Mouse (Mus musculus) erythroblast, adult 5-6 weeks (primary cell): ENCODE data around the gene Lrrc8b. TPM values are rescaled to one million over a fixed set of nuclear protein-coding genes. Genes with fewer than 3 reads are reported as not detected.

Source experiments
- ATAC-seq: replicated peaks from 2 replicates; pipeline ENCODE4 v1.8.0; 2016; ENCODE audit warnings: moderate number of reproducible peaks, mild to moderate bottlenecking, moderate TSS enrichment, inconsistent platforms; ENCODE audit not compliant: poor library complexity, low FRiP score, severe bottlenecking
- total RNA-seq, 2 experiments: library from RNA; stranded (forward) in 1 of 2; stranded (reverse) in 1 of 2; fragments of 150-400 nt in 1 of 2; fragments of 200-764, 138-1000 nt in 1 of 2; gene quantifications; 2 replicates each; pipeline versions ENCODE4 v1.2.3 to v1.2.4; 2015 to 2017; ENCODE audit warnings: low replicate concordance in 2 of 2

Lrrc8b gene
- total RNA-seq, 2 experiments from 2014 or later = 1.2 to 4.0 TPM

DNA sequence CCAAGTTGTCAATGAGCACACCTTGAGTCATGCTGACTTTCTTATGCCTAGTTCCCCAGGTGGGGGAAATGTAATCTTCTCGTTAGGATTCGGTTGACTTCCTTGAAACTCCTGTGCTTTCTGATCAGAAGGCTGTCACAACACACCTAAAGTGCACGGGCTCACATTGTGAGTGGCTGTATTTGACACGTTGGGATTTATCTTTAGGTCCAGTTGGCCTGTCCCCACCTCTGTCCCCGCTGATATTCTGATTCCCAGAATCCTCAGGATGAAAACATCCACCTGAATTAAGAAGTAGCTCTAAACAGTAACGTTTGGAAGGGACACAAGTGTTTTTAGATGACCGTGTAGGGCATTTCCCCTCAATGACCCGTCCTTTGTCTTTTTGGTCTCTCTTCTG lies 1.6 kb downstream of the Lrrc8b start:
- ATAC-seq = no peak

DNA sequence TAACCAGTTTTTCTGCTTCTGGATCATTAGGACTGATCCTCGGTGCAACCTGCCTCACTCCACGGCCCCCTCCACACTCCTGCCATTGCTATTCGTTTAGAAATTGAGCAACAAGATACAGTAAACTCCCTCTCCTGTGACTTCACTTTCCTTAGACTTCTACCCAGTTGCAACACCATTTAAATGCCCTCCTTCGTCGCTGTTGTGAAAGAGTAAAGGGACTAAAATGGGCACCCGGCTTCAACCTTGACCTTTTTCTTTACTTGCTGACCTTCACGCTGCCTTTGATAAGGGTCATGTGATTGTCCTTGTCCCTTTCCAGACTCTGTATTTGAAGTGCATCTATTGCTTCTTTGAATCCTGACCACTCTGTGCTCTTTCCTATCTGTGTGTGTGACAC lies 2.8 kb downstream of the Lrrc8b start:
- no peak for ATAC-seq

DNA sequence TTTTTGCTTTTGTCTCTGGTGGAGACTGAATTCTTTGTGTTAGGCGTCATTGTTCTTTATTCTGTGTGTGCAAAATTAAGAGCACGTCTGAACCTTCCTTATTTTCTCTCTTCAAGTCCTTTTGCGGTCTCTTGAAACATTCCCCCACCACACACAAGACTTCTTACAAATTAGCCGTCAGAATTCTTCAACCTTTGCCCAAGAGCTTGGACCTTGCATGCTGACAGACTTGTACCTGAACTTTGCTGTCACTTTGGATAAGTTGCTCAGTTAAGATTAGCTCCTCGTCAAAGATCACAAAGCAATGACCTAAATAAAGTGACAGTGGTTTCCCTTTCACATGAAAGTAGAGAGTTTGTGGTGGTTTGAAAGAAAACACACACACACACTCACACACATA lies 3.3 kb downstream of the Lrrc8b start:
- no peak for ATAC-seq

DNA sequence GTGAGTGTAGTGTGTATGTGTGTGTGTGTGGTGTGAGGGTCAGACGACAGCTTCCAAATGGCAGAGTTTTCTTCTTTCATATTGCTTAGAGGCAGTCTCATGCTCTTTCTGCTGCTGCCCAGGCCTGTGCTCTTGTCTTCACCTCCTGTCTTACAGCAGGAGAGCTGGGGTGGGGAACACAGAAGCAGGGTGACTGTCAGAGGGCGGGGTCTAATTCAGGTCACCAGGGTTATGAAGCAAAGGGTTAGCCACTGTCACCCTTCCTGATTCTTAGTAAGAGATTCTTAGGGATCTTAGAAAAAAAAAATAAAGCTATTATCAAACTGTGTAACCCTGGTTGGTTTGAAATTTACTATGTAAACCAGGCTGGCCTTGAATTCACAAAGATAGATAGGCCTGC lies 10.0 kb downstream of the Lrrc8b start:
- ATAC-seq = no peak

DNA sequence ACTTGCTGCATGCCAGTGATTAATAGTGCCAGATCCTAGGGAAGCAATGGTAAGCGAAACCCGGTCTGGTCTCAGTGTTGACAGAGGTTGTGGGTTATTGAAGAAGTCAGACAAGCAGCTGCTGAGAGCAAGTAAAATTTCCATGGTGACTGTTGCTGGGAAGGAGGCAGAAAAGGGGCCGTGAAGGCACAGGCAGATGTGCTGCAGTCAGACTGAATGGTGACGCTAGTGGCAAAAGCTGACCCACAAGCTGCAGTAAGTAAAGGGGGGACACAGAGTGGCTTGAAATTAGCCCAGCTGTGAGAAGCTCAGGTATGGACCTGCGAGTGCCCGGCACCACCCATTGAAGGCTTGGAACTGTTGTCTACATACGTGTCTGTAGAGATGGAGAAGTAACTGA lies 11.8 kb downstream of the Lrrc8b start:
- ATAC-seq = no peak

DNA sequence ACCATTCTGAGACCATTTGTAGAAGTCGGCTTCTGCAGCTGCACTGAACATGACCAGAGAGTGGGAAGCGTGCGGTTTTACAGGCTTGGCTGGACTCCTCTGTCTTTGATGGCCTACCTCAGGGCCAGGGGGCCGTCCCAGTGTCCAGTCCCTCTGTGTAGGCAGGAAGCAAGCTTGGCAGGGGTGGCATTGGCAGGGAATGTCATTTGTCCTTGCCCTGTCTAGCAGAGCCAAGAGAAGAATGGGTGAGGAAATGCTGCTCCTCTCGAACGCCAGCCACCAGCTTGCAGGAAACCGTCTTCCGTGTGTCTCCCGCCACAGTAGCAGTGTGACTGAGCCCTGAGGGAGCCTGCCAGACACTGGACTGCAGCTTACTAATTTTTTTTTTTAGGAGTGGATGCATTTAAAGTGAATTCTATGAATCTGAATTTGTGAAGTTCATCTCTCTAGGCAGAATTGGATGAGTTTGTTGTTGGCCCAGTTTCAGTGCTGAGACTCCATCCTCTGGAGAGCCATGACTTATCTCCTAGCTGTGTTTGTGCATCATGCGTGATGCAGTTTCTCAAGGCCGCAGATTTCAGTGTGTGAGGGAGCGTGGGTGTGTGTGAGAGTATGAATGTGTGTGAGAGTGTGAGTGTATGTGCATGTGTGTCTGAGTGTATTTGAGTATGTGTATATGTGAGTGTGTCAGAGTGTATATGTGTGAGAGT lies 12.8 kb downstream of the Lrrc8b start:
- no peak for ATAC-seq

DNA sequence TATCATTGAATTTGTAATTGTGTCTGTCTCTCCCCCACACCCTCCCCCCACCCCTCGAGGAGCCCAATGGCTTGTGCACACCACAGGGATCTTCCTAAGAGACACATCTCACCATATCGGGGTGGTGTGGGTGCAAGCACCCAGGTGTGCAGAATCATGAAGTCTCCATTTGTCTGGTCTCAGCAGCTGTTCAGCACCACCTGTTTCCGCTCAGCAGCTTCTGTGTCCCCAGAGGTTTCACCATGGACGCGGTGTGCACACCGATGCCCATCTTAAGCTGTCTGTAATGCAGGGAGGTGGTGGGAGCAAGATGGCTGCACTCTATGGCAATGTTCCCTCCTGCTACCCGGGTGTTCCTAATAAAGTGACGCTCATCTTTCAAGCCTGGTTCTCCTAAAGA lies 14.6 kb downstream of the Lrrc8b start:
- no peak for ATAC-seq

DNA sequence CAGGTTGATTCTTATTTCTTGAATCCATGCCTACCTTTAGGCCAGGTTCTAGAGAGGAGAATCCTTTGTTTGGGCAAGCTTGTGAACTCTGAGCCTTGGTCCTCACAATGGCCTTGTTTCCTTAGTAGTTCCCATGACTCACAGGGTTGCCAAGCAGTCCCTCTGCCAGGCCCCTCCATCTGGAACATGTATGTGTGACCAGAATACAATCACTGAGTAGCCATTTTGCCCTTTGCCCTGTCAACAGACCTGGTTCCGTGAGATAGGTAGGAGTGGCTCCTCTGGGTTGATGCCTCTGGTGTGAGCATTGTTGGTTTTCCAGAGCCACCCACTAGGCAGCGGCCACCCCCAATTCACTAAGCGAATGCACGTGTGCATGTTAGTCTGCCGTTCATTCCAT lies 24.0 kb downstream of the Lrrc8b start:
- ATAC-seq = no peak

DNA sequence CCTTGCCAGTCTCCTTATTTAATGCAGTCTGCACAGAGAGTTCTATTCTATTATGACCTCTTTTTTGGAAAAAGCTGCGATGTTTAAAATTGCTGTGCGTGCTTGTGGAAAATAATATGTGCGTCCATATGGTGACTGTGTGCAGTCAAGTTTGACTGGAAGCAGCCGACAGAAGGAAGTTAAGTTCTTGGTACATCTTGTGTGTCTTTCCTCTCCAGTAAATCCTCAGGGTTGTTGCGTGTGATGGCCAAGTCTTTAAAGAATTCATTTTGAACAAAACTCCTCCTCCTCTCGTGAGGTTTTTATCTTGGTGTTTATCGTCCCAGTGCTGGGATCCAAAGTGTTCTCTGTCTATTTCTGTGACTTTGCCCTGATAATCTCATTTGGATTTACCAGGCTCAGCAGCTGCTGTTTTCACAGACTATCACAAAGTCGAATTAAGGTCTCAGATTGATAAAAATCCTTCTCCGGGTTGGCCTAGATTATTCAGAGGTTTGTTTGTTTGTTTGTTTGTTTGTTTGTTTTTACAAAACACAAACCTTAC lies 25.5 kb downstream of the Lrrc8b start:
- no peak for ATAC-seq

DNA sequence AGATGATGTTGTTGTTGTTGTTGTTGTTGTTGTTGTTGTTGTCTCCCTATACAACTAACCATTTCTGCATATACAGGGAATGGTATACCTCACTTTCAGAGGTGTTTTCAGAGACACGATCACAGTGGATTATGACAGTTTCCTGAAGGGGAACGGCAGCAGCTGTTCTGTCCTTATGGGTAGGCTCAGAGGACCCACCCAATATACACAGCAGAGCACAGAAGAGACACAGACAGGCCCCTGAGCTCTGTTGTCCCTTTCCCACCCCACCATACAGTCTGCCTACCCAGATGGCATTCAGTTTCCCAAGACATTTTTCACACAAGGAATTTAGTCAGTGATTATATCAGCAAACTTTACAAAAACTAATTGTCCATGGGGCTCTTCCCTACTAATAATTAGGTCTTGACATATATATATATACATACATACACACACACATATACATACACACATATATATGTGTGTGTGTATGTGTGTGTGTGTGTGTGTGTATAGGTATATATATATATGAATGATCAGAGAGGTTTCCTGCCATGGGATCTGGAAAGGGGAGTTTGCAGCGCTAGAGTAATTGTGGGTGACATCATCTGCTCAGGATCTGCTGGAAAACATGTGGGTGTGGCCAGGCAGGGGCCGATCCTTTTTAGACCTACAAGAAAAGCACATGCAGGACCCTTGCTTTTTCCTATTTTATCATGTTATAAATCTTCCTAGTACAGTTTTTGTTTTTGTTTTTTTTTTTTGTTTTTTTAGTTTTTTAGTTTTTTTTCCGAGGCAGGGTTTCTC lies 26.8 kb downstream of the Lrrc8b start:
- ATAC-seq = no peak

DNA sequence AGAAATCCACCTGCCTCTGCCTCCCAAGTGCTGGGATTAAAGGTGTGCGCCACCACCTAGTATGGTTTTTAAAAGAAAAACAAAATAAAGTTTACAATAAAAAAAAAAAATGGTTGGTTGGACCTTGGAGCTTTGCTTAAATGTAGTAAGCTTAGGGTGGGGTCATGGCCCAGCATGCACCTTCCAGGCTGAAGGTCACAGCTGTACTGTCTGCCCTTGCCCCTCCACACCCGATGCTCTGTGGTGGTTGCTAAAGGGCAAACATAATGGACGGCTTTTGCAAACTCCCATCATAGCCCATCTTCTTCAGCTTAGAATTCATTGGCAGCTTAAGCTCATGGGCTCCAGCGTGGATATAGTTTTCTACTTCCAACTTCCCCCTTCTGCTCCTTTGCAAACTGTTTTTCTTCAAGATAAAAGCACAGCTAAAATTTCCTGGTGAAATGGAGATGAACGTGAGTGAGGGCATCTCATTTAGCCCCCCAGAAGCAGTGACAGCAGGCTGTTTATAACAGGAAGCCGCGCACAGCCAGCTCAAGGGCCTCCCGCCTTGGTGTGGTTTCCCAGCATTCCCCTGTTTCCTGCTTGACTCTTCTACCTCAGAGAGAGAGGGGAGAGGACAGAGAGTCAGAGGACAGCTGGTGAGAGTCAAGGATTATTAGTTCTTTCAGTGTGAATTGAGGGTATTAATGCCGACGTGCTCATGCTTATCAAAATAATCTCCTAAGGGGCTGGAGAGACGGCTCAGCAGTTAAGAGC lies 27.7 kb downstream of the Lrrc8b start:
- no peak for ATAC-seq

DNA sequence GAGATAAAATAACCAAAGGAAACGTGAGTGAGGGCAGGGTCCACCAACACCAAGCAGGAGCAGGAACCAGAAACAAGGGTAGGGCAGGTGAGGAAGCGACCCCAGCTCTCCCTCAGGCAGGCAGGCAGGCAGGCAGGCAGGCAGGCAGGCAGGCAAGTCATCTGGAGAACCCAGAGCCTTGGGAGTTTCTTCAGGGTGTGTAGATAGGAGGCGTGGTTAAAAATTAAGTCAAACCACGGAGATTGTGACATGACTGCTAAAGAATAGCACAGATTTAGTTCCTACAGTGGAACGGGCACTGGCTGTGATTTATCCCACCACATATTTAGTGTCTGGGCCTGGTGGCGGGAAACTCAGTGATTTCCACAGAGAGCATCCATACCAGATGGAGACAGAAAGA lies 30.1 kb downstream of the Lrrc8b start:
- ATAC-seq = no peak

DNA sequence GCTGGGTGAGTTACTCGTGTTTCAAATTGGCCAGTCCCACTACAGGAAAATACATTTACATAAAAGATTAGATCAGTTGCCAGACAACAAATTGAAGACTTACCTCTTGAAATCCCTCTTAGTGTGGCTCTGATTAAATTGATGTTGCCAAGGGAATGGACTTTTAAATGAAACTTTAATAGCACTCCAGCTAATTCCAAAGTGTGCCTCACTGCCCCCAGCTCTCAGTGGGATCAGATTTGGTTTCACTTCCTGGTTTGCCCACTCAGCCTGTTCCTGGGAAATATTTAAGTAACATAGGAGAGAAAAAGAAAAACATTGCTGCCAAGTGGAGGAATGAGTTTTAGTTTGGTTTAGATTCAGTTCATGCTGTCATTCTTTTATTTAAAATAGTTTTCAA lies 38.5 kb downstream of the Lrrc8b start:
- ATAC-seq = no peak

DNA sequence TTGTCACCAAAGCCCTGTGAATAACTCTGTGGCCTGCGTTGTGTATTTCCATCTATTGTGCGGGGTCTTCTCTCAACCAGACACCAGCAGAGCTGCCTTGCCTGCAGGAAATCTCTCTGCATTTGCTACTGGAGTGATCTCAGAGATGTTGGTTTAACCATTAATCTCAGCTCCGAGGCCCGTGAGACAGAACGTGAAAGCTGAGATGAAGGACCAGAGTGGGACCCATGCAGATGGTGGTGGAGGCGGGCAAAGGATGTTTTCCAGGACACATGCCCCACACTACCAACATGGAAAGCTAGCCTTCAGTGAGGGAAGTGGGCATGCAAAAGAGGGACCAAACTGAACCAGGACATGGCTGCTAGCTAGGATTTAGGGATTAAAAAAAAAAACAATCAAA lies 43.5 kb downstream of the Lrrc8b start:
- ATAC-seq = no peak

DNA sequence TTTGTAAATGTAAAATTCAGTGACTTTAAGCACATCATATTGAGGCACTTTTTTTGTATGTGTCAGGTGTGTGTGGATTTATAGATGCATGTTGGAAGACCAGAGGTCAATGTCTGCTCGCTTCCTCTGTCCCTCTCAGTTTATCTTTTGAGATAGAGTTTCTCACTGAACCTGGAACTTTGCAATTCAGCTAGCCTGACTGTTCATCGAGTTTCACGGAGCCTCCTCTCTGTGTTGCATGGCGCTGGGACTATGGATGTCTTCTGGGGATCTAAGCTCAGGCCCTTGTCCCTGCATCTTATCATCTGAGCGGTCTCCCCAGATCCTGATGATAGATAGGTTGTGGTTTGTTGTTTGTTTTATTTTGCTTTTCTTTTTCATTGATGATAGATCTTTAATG lies 45.0 kb downstream of the Lrrc8b start:
- no peak for ATAC-seq

DNA sequence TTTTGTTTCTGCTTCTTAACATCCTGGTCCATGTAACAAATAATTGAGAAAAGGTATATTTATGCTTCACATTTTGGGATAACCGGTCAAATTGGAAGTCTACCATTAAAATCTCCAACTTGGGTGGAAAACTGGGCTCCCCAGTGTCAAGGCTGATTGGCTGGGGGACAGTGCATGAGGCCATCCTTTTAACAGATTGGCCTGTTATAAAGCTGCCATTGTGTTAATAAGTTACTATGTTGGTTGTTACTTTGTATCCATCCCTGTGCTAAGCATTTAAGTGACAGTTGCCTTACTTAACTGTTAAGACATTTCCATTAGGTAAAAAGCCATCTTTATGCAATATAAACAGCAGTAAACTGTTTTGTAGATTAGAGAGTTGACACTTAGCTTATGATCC lies 45.5 kb downstream of the Lrrc8b start:
- ATAC-seq = no peak

DNA sequence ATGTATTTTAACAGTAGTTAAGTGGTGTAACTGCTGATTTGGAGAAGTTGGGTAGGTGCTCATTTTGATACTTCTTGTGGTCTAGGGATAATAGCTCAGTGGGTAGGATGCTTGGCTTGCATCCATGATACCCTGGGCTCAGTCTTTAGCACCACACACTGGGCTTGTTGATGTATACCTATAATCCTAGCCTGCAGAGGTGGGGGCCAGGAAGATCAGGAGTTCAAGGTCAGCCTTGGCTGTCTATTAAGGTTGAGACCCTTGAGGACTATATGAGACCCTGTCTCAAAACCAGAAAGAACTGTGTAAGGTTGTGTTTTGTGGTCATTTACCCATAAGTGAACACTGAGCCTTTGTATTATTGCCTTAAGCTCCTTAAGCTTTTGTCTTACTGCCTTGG lies 49.1 kb downstream of the Lrrc8b start:
- no peak for ATAC-seq

DNA sequence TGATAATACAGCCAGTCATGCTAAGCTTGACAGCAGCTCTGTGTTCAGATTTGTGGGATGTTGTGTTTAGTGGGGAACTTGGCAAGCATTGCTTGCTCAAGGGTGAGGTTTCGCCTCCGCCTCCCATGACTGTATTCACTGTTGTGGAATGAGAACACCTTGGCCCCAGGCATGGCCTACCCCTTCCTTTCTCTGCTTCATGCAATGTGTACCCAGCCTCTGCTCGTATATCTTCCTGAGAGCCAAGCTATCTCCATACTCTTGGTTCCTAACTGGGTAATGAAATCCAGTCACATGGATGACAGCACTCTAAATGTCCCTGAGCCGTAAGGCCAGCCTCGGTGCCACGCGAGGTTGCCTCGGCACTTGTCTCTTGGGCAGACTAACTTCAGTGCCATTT lies 50.0 kb downstream of the Lrrc8b start:
- no peak for ATAC-seq

DNA sequence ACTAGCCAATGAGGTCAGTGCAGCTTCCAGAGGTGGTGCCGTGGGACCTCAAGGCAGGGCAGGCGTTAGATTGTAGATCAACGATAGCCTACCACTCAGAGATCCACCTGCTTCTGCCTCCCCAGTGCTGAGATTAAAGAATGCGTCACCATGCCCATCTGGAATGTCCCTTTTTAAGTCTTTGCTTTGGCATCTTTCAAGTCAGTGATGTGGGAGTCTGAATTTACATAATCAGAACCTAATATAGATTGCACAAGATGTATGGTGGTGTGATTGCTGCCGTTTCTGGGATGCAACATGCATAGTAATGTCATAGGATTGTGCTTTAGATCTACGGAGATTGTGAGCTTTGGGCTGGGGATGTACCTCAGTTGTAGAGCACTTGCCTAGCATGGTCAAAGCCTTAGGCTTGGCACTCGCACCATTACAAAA lies 50.9 kb downstream of the Lrrc8b start:
- ATAC-seq = no peak

DNA sequence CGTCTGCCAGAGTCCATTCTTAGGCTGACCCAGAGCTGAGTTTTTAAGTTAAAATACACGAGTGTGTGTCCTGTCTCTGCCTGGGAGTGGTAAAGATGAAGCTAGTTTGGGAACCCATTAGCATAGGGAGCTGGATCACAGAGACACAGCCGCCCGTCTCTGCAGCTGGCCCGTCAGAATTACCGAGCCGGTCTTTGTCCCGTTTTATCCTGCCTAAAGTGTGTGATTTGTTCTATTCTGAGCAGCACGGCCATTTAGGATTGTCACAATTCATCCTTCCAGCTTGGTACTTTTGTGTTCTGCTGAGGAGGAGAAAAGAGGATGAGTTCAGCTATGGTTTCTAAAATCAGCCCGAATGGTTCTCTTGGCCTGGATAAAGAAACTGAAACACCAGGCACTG lies 51.7 kb downstream of the Lrrc8b start:
- no peak for ATAC-seq
